Mouse (Mus musculus) heart, embryonic 12.5 days (tissue): ENCODE measurements around the gene Glb1. TPM values are rescaled to one million over a fixed set of nuclear protein-coding genes. Genes with fewer than 3 reads are reported as not detected.

ENCODE experiments used
- ATAC-seq: fragments of 200-750 bp; cut with Nextera tagmentation; 2 replicates; pipeline ENCODE4 v1.8.0; 2017; ENCODE audit warnings: moderate TSS enrichment, moderate library complexity; ENCODE audit not compliant: insufficient number of reproducible peaks, low FRiP score
- H3K27ac ChIP-seq: fragments of 300-500 bp; sonication (generic); 2 replicates; pipeline ENCODE4 v1.5.1; 2016; ENCODE audit warnings: mild to moderate bottlenecking, moderate library complexity; ENCODE audit not compliant: poor library complexity, severe bottlenecking
- H3K27me3 ChIP-seq: fragments of 300-500 bp; sonication (generic); replicated peaks from 2 replicates; pipeline ENCODE4 v1.6.1; 2016; ENCODE audit warnings: mild to moderate bottlenecking, moderate library complexity
- H3K36me3 ChIP-seq: fragments of 300-500 bp; sonication (generic); 2 replicates; pipeline ENCODE4 v1.6.1; 2016; ENCODE audit warnings: mild to moderate bottlenecking, moderate library complexity
- H3K4me1 ChIP-seq: fragments of 300-500 bp; sonication (generic); replicated peaks from 2 replicates; pipeline ENCODE4 v1.6.1; 2016; ENCODE audit warnings: mild to moderate bottlenecking
- H3K4me2 ChIP-seq: fragments of 300-500 bp; sonication (generic); 2 replicates; pipeline ENCODE4 v1.6.1; 2016; ENCODE audit warnings: mild to moderate bottlenecking, moderate library complexity
- H3K4me3 ChIP-seq: fragments of 300-500 bp; sonication (generic); 2 replicates; pipeline ENCODE4 v1.5.1; 2016; ENCODE audit warnings: mild to moderate bottlenecking
- H3K9ac ChIP-seq: fragments of 300-500 bp; sonication (generic); 2 replicates; pipeline ENCODE4 v1.6.1; 2016; ENCODE audit warnings: mild to moderate bottlenecking, moderate library complexity
- H3K9me3 ChIP-seq: fragments of 300-500 bp; sonication (generic); replicated peaks from 2 replicates; pipeline ENCODE4 v1.6.1; 2016; ENCODE audit warnings: mild to moderate bottlenecking, moderate library complexity
- WGBS: fragments of 180-500 bp; shearing (Covaris S2); methylation state at CpG from one replicate; pipeline ENCODE4 v1.1.7; 2016; 5-methylcytosine and 5-hydroxymethylcytosine counted together
- polyA plus RNA-seq: library from polyadenylated mRNA; unstranded; fragments of >200 nt; fragmentation: Nextera tagmentation; extraction: Ambion mirVana; gene quantifications from 2 replicates; pipeline ENCODE4 v1.2.1, GENCODE M21; 2016

Glb1 gene
- polyA plus RNA-seq, 1 experiment from 2014 or later: 46.2 TPM

GRCm38 (mm10) chr9:114399680-114400079, 1.2 kb upstream of the Glb1 start:
- WGBS: 76% methylated on average over 12 of the region's 12 CpGs
- no peak for ATAC-seq
- H3K4me2 ChIP-seq: no peak overlapping the region
- H3K27me3 ChIP-seq: no peaks in the 10 kb centered on the region
- H3K4me3 ChIP-seq: no peak overlapping the region
- peaks cover 8% of the 10 kb centered on the region for H3K36me3 ChIP-seq
- H3K9me3 ChIP-seq: no peaks in the 10 kb centered on the region
- no peak overlapping the region for H3K9ac ChIP-seq
- no peak overlapping the region for H3K27ac ChIP-seq
- H3K4me1 ChIP-seq: peaks cover 11% of the 10 kb centered on the region; the same call in 1 of the 2 replicates

GRCm38 (mm10) chr9:114400588-114400948, 308 bp upstream of the Glb1 start:
- H3K9ac ChIP-seq: peak overlapping the region; percentile 88; the same call in 1 of the 2 replicates
- peak; percentile 26 for ATAC-seq
- H3K4me2 ChIP-seq: peak overlapping the region; percentile 89
- H3K4me1 ChIP-seq: peaks cover 11% of the 10 kb centered on the region; the same call in 1 of the 2 replicates
- WGBS: 23% methylated on average over 5 of the region's 5 CpGs
- peak overlapping the region; percentile 93 for H3K4me3 ChIP-seq
- peaks cover 17% of the 10 kb centered on the region for H3K36me3 ChIP-seq
- no peaks in the 10 kb centered on the region for H3K27me3 ChIP-seq
- H3K27ac ChIP-seq: peak overlapping the region; percentile 67; the same call in 1 of the 2 replicates
- no peaks in the 10 kb centered on the region for H3K9me3 ChIP-seq

GRCm38 (mm10) chr9:114401685-114402080, 807 bp downstream of the Glb1 start:
- ATAC-seq: no peak
- Histone ChIP-seq H3K9ac (peak overlapping the region; percentile 88), H3K27ac (peak overlapping the region; percentile 67), H3K4me1 (peaks cover 11% of the 10 kb centered on the region; the same call in 1 of the 2 replicates), H3K4me3 (peak overlapping the region; percentile 93), H3K4me2 (peak overlapping the region; percentile 89), H3K9me3 (no peaks in the 10 kb centered on the region), H3K36me3 (peaks cover 24% of the 10 kb centered on the region), H3K27me3 (no peaks in the 10 kb centered on the region)
- 3% methylated on average over 16 of the region's 16 CpGs for WGBS

GRCm38 (mm10) chr9:114407676-114408075, 6.8 kb downstream of the Glb1 start:
- peaks cover 68% of the 10 kb centered on the region for H3K36me3 ChIP-seq
- peaks cover 11% of the 10 kb centered on the region; the same call in 1 of the 2 replicates for H3K9me3 ChIP-seq
- peaks cover 6% of the 10 kb centered on the region; the same call in 1 of the 2 replicates for H3K4me1 ChIP-seq
- H3K4me2 ChIP-seq: no peak overlapping the region
- no peak overlapping the region for H3K9ac ChIP-seq
- WGBS: 95% methylated on average over 2 of the region's 2 CpGs
- H3K27me3 ChIP-seq: no peaks in the 10 kb centered on the region
- H3K4me3 ChIP-seq: no peak overlapping the region
- no peak for ATAC-seq
- H3K27ac ChIP-seq: no peak overlapping the region

- H3K4me1 ChIP-seq: peaks cover 6% of the 10 kb centered on the region; the same call in 1 of the 2 replicates
- ATAC-seq: no peak
- H3K27ac ChIP-seq: no peak overlapping the region
- H3K27me3 ChIP-seq: no peaks in the 10 kb centered on the region
- no peak overlapping the region for H3K4me3 ChIP-seq
- no peak overlapping the region for H3K9ac ChIP-seq
- H3K36me3 ChIP-seq: peaks cover 59% of the 10 kb centered on the region
- H3K4me2 ChIP-seq: no peak overlapping the region
- H3K9me3 ChIP-seq: peaks cover 11% of the 10 kb centered on the region; the same call in 1 of the 2 replicates
- 94% methylated on average over 11 of the region's 11 CpGs for WGBS
Measured at GRCm38 (mm10) chr9:114410313-114410862, 9.5 kb downstream of the Glb1 start.

GRCm38 (mm10) chr9:114411295-114411694, 10.4 kb downstream of the Glb1 start:
- no peak for ATAC-seq
- peaks cover 11% of the 10 kb centered on the region; the same call in 1 of the 2 replicates for H3K9me3 ChIP-seq
- no peak overlapping the region for H3K4me3 ChIP-seq
- 82% methylated on average over 5 of the region's 5 CpGs for WGBS
- peaks cover 50% of the 10 kb centered on the region for H3K36me3 ChIP-seq
- no peaks in the 10 kb centered on the region for H3K27me3 ChIP-seq
- no peak overlapping the region for H3K27ac ChIP-seq
- H3K4me1 ChIP-seq: peaks cover 6% of the 10 kb centered on the region; the same call in 1 of the 2 replicates
- no peak overlapping the region for H3K4me2 ChIP-seq
- H3K9ac ChIP-seq: no peak overlapping the region

GRCm38 (mm10) chr9:114412406-114412805, 11.5 kb downstream of the Glb1 start:
- H3K4me2 ChIP-seq: no peak overlapping the region
- WGBS: 61% methylated on average over 9 of the region's 9 CpGs

GRCm38 (mm10) chr9:114413866-114414265, 13.0 kb downstream of the Glb1 start:
- H3K27ac ChIP-seq: no peak overlapping the region
- H3K4me1 ChIP-seq: peaks cover 6% of the 10 kb centered on the region; the same call in 1 of the 2 replicates
- no peak for ATAC-seq
- H3K36me3 ChIP-seq: peaks cover 42% of the 10 kb centered on the region
- H3K9me3 ChIP-seq: peaks cover 11% of the 10 kb centered on the region; the same call in 1 of the 2 replicates
- H3K4me3 ChIP-seq: no peak overlapping the region
- no peak overlapping the region for H3K9ac ChIP-seq
- H3K4me2 ChIP-seq: no peak overlapping the region
- 82% methylated on average over 12 of the region's 12 CpGs for WGBS
- no peaks in the 10 kb centered on the region for H3K27me3 ChIP-seq

More at GRCm38 (mm10) chr9:114412406-114412805, 11.5 kb downstream of the Glb1 start:
- ATAC-seq: no peak
- Histone ChIP-seq H3K36me3 (peaks cover 51% of the 10 kb centered on the region), H3K27me3 (no peaks in the 10 kb centered on the region), H3K4me1 (peaks cover 6% of the 10 kb centered on the region; the same call in 1 of the 2 replicates), H3K4me3 (no peak overlapping the region), H3K9me3 (peaks cover 11% of the 10 kb centered on the region; the same call in 1 of the 2 replicates), H3K9ac (no peak overlapping the region), H3K27ac (no peak overlapping the region; the same call in 1 of the 2 replicates)

GRCm38 (mm10) chr9:114415701-114416100, 14.8 kb downstream of the Glb1 start:
- Histone ChIP-seq H3K27ac (no peak overlapping the region), H3K36me3 (peaks cover 34% of the 10 kb centered on the region), H3K4me3 (no peak overlapping the region), H3K27me3 (no peaks in the 10 kb centered on the region), H3K9ac (no peak overlapping the region), H3K4me1 (peaks cover 6% of the 10 kb centered on the region; the same call in 1 of the 2 replicates), H3K4me2 (no peak overlapping the region), H3K9me3 (peaks cover 11% of the 10 kb centered on the region; the same call in 1 of the 2 replicates)
- ATAC-seq: no peak
- WGBS: 24% methylated on average over 11 of the region's 11 CpGs

GRCm38 (mm10) chr9:114416646-114417517, 16.0 kb downstream of the Glb1 start:
- ATAC-seq: no peak
- H3K9me3 ChIP-seq: peaks cover 5% of the 10 kb centered on the region; the same call in 1 of the 2 replicates
- H3K4me1 ChIP-seq: peaks cover 6% of the 10 kb centered on the region; the same call in 1 of the 2 replicates
- no peak overlapping the region for H3K27ac ChIP-seq
- no peaks in the 10 kb centered on the region for H3K27me3 ChIP-seq
- peaks cover 28% of the 10 kb centered on the region for H3K36me3 ChIP-seq
- WGBS: 88% methylated on average over 21 of the region's 21 CpGs
- H3K4me3 ChIP-seq: no peak overlapping the region
- no peak overlapping the region for H3K4me2 ChIP-seq
- H3K9ac ChIP-seq: no peak overlapping the region

GRCm38 (mm10) chr9:114418187-114418586, 17.3 kb downstream of the Glb1 start:
- WGBS: 74% methylated on average over 6 of the region's 7 CpGs
- Histone ChIP-seq H3K9me3 (0 out of 2 replicates have a peak, but pooled peaks cover 2% of the 10 kb centered on the region), H3K27ac (no peak overlapping the region), H3K4me2 (no peak overlapping the region), H3K27me3 (no peaks in the 10 kb centered on the region), H3K36me3 (peaks cover 33% of the 10 kb centered on the region), H3K4me1 (no peaks in the 10 kb centered on the region), H3K4me3 (no peak overlapping the region), H3K9ac (no peak overlapping the region)
- no peak for ATAC-seq
